ENCODE assay signal across 8 mouse cellular contexts in genomic region chr16:75908635-75909494, GRCm38 (mm10).
A peak's percentile ranks its signal among the peaks of the same experiment; 100 is the strongest.
DNase-seq lines count a peak whose midpoint lies in the region; ATAC-seq and TF ChIP-seq lines count a peak whose summit lies in the region.

No protein-coding gene starts in this region.

- H3K9ac ChIP-seq in CH12.LX (ENCODE audit: insufficient read depth, low read depth): peak overlapping the region; percentile 87

- H3K27ac ChIP-seq in CH12.LX (ENCODE audit: insufficient read depth, low read depth): peak overlapping the region; percentile 83

- peaks cover 4% of the 10 kb centered on the region; the same call in 1 of the 2 replicates for H3K79me2 ChIP-seq in CH12.LX (replicated peaks; ENCODE audit: control insufficient read depth, extremely low read depth, insufficient read depth, poor library complexity, severe bottlenecking)

- no peaks in the 10 kb centered on the region for H3K9me3 ChIP-seq in CH12.LX (replicated peaks; ENCODE audit: low read length)

- TF ChIP-seq CTCF in CH12.LX (conservative IDR thresholded peaks at IDR 0.05 in 1 of 2, IDR thresholded peaks at IDR 0.05 in 1 of 2; ENCODE audit: low read depth in 2 of 2, low read length in 2 of 2): no peak

- TF ChIP-seq EP300 in CH12.LX (IDR thresholded peaks at IDR 0.05; ENCODE audit: low read length): peak; percentile 44; the same call in 1 of the 2 replicates

- H3K4me2 ChIP-seq in CH12.LX (ENCODE audit: insufficient read depth, low read depth, poor library complexity, severe bottlenecking): peak overlapping the region; percentile 97

- H3K4me1 ChIP-seq in CH12.LX (ENCODE audit: control insufficient read depth in 1 of 2, insufficient read depth in 2 of 2): peaks cover 8 to 40% of the 10 kb centered on the region in 2 experiments; a peak in 3 of 4 replicates

- TF ChIP-seq RAD21 in CH12.LX (IDR thresholded peaks at IDR 0.05; ENCODE audit: low read depth, low read length): peak; percentile 1; the same call in 1 of the 2 replicates

- H3K36me3 ChIP-seq in CH12.LX (replicated peaks in 1 of 2; ENCODE audit: control insufficient read depth in 1 of 2, insufficient read depth in 1 of 2, low read length in 1 of 2): peaks cover 0 to 3% of the 10 kb centered on the region in 2 experiments

- H3K27me3 ChIP-seq in CH12.LX (replicated peaks): no peaks in the 10 kb centered on the region

- dilution Hi-C loops in CH12.LX (cut with MboI; ENCODE audit: extremely low pct_ligation_motif_present, extremely low pct_unique_long_range_greater_than_20kb, low sequenced_read_pairs): no loop called here

- peak; percentile 2 for DNase-seq in adrenal gland, postnatal 10 days
- DNase-seq in adrenal gland, postnatal 25 days: no peak
- DNase-seq in CH12.LX (ENCODE audit: extremely low read depth): peak; percentile 89
- peak; percentile 15 to 19 for DNase-seq in kidney, postnatal 36 days
- no peak for DNase-seq in ovary, postnatal 14 days (ENCODE audit: low spot score)
- no peak for DNase-seq in retina, postnatal 1 day
- no peak for DNase-seq in gastrocnemius, postnatal 25 days

- peak overlapping the region; percentile 56 to 96 (median 68) for H3K4me3 ChIP-seq in CH12.LX (replicated peaks in 1 of 3; ENCODE audit: low read depth in 2 of 3, low read length in 2 of 3, poor library complexity in 1 of 3)

- in situ Hi-C loops in CH12.LX (cut with MboI; ENCODE audit: low pct_ligation_motif_present, low pct_unique_long_range_greater_than_20kb, low sequenced_read_pairs): no loop called here

- TF ChIP-seq POLR2A in CH12.LX (IDR thresholded peaks at IDR 0.05; ENCODE audit: low read depth, low read length): peak; percentile 91

- ATAC-seq in monocyte, adult 5-6 weeks (replicated peaks; ENCODE audit: insufficient number of reproducible peaks, low FRiP score, low TSS enrichment, poor library complexity, severe bottlenecking): peak; percentile 99

TF ChIP-seq in CH12.LX, 34 proteins besides CTCF, POLR2A, EP300 and RAD21:
- TF ChIP-seq ZMIZ1 (IDR thresholded peaks at IDR 0.05; ENCODE audit: low read depth, low read length) (peak; percentile 73; the same call in 1 of the 2 replicates), UBTF (IDR thresholded peaks at IDR 0.05; ENCODE audit: low read depth, low read length) (0 out of 2 replicates have a peak, but pooled peaks have one; percentile 58), BHLHE40 (IDR thresholded peaks at IDR 0.05; ENCODE audit: low read depth, low read length) (peak; percentile 91), TCF12 (IDR thresholded peaks at IDR 0.05; ENCODE audit: low read depth, low read length) (peak; percentile 76), ZKSCAN1 (IDR thresholded peaks at IDR 0.05; ENCODE audit: borderline replicate concordance, low read depth, low read length) (no peak), USF1 (IDR thresholded peaks at IDR 0.05; ENCODE audit: low read depth, low read length) (no peak), MEF2A (IDR thresholded peaks at IDR 0.05; ENCODE audit: borderline replicate concordance, low read depth, low read length) (peak; percentile 56; the same call in 1 of the 2 replicates), SIN3A (IDR thresholded peaks at IDR 0.05; ENCODE audit: low read length) (peak; percentile 47; the same call in 1 of the 2 replicates), KAT2A (IDR thresholded peaks at IDR 0.05; ENCODE audit: insufficient replicate concordance, low read length) (no peak), NRF1 (IDR thresholded peaks at IDR 0.05; ENCODE audit: low read depth, low read length) (no peak), PAX5 (IDR thresholded peaks at IDR 0.05; ENCODE audit: low read length) (no peak), GABPA (IDR thresholded peaks at IDR 0.05; ENCODE audit: insufficient replicate concordance, low read depth, low read length) (no peak), POLR2AphosphoS2 (IDR thresholded peaks at IDR 0.05; ENCODE audit: low read depth, low read length) (0 out of 2 replicates have a peak, but pooled peaks have one; percentile 58), TBP (conservative IDR thresholded peaks at IDR 0.05; ENCODE audit: low read depth, low read length) (peak; percentile 93), IRF4 (IDR thresholded peaks at IDR 0.05; ENCODE audit: low read depth, low read length) (peak; percentile 80; the same call in 1 of the 2 replicates), USF2 (conservative IDR thresholded peaks at IDR 0.05; ENCODE audit: low read depth, low read length) (no peak), CHD2 (IDR thresholded peaks at IDR 0.05; ENCODE audit: low read length) (no peak), CHD1 (IDR thresholded peaks at IDR 0.05; ENCODE audit: low read depth, low read length) (peak; percentile 37), JUN (IDR thresholded peaks at IDR 0.05; ENCODE audit: insufficient read depth, low read depth, low read length) (no peak; the same call in 1 of the 2 replicates), JUND (conservative IDR thresholded peaks at IDR 0.05; ENCODE audit: low read depth, low read length) (no peak; the same call in 1 of the 2 replicates), HCFC1 (IDR thresholded peaks at IDR 0.05; ENCODE audit: low read depth, low read length) (peak; percentile 74), RCOR1 (conservative IDR thresholded peaks at IDR 0.05; ENCODE audit: low read depth, low read length) (no peak), ETS1 (conservative IDR thresholded peaks at IDR 0.05; ENCODE audit: low read depth, low read length) (peak; percentile 85), NELFE (IDR thresholded peaks at IDR 0.05; ENCODE audit: low read depth, low read length) (peak; percentile 95), MAZ (IDR thresholded peaks at IDR 0.05; ENCODE audit: low read depth, low read length) (no peak), MYC (IDR thresholded peaks at IDR 0.05; ENCODE audit: low read depth, low read length) (peak; percentile 43; the same call in 1 of the 2 replicates), MAX (IDR thresholded peaks at IDR 0.05; ENCODE audit: low read length) (peak; percentile 49; the same call in 1 of the 2 replicates), ZC3H11A (IDR thresholded peaks at IDR 0.05; ENCODE audit: low read depth, low read length) (no peak), ELF1 (IDR thresholded peaks at IDR 0.05; ENCODE audit: low read depth, low read length) (peak; percentile 90), MXI1 (IDR thresholded peaks at IDR 0.05; ENCODE audit: low read depth, low read length) (peak; percentile 86), MAFK (IDR thresholded peaks at IDR 0.05; ENCODE audit: insufficient replicate concordance, low read length) (no peak; the same call in 1 of the 2 replicates), E2F4 (IDR thresholded peaks at IDR 0.05; ENCODE audit: insufficient replicate concordance, low read depth, low read length) (no peak), SMC3 (IDR thresholded peaks at IDR 0.05; ENCODE audit: low read depth, low read length) (no peak), ZNF384 (IDR thresholded peaks at IDR 0.05; ENCODE audit: low read depth, low read length) (peak; percentile 100)

Comparison
In these comparisons a context has a peak if more than half of its experiments do, and no peak if none do; other contexts are left out.
1. DNase-seq: peak in adrenal gland, postnatal 10 days (single experiment), CH12.LX (single experiment) and kidney, postnatal 36 days (2 of 2); none in adrenal gland, postnatal 25 days (single experiment), ovary, postnatal 14 days (single experiment), retina, postnatal 1 day (single experiment) and gastrocnemius, postnatal 25 days (single experiment).